Mouse (Mus musculus) embryonic facial prominence, embryonic 14.5 days (tissue): ENCODE data around the gene Wbp2. TPM values are rescaled to one million over a fixed set of nuclear protein-coding genes. Genes with fewer than 3 reads are reported as not detected.
"Not testable (repeated sequence)": the region's sequence is repeated elsewhere in the genome, so short reads cannot be mapped to it uniquely, and the experiment has no call there.

Experiments
- ATAC-seq: fragments of 200-750 bp; cut with Nextera tagmentation; 2 replicates; pipeline ENCODE4 v1.8.0; 2017; ENCODE audit warnings: low read depth, moderate number of reproducible peaks, moderate TSS enrichment
- DNase-seq: peaks from one replicate; pipeline ENCODE4 v3.0.0-alpha.2; 2015; ENCODE audit warnings: low spot score
- H3K27ac ChIP-seq: fragments of 300-500 bp; sonication (generic); replicated peaks from 2 replicates; pipeline ENCODE4 v1.5.1; 2014; ENCODE audit warnings: low read depth, mild to moderate bottlenecking, low read length, moderate library complexity
- H3K27me3 ChIP-seq: fragments of 300-500 bp; sonication (generic); replicated peaks from 2 replicates; pipeline ENCODE4 v1.6.1; 2014; ENCODE audit warnings: low read length; ENCODE audit not compliant: control insufficient read depth, insufficient read depth
- H3K36me3 ChIP-seq: fragments of 300-500 bp; sonication (generic); 2 replicates; pipeline ENCODE4 v1.6.1; 2014; ENCODE audit warnings: low read length, mixed read lengths; ENCODE audit not compliant: control insufficient read depth, insufficient read depth
- H3K4me1 ChIP-seq: fragments of 300-500 bp; sonication (generic); 2 replicates; pipeline ENCODE4 v1.6.1; 2014; ENCODE audit warnings: antibody characterized with exemption, low read length; ENCODE audit not compliant: control insufficient read depth, insufficient read depth
- H3K4me2 ChIP-seq: fragments of 300-500 bp; sonication (generic); 2 replicates; pipeline ENCODE4 v1.6.1; 2014; ENCODE audit warnings: low read depth, mild to moderate bottlenecking, low read length, moderate library complexity, mixed read lengths
- H3K4me3 ChIP-seq: fragments of 300-500 bp; sonication (generic); 2 replicates; pipeline ENCODE4 v1.5.1; 2014; ENCODE audit warnings: low read depth, mild to moderate bottlenecking, low read length
- H3K9ac ChIP-seq: fragments of 300-500 bp; sonication (generic); 2 replicates; pipeline ENCODE4 v1.6.1; 2014; ENCODE audit warnings: low read depth, mild to moderate bottlenecking, low read length, moderate library complexity, mixed read lengths
- H3K9me3 ChIP-seq: fragments of 300-500 bp; sonication (generic); 2 replicates; pipeline ENCODE4 v1.6.1; 2016; ENCODE audit warnings: low read length; ENCODE audit not compliant: control insufficient read depth
- WGBS: fragments of 180-500 bp; shearing (Covaris S2); extraction: QIAGEN DNeasy Blood & Tissue Kit; methylation state at CpG from one replicate; pipeline ENCODE4 v1.1.7; 2014; 5-methylcytosine and 5-hydroxymethylcytosine counted together
- polyA plus RNA-seq: library from polyadenylated mRNA; unstranded; fragments of >200 nt; fragmentation: Nextera tagmentation; extraction: Ambion mirVana; gene quantifications from 2 replicates; pipeline ENCODE4 v1.2.1, GENCODE M21; 2014

Wbp2 gene
- polyA plus RNA-seq, 1 experiment from 2014 or later, result 74.9 TPM

DNA sequence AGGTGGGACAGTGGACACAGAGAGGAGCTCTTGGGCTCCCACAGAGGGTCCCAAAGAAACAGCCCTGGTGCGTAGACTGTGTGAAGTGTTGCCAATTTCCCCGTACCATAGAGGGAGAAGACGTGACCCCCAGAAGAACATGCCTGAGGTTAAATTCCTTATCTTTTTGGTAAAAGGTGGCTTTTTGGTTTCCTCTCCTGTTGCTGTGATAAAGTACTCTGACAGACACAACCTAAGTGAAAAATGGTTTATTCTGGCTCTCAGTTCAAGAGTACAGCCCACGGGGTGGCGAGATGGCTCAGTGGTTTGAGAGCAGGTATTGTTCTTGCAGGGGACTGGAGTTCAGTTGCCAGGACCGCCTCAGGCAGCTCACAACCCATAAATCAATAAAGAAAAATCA lies 12.7 kb upstream of the Wbp2 start:
- H3K27ac ChIP-seq, result no peak overlapping the region
- WGBS, result 86% methylated on average over 6 of the region's 6 CpGs

DNA sequence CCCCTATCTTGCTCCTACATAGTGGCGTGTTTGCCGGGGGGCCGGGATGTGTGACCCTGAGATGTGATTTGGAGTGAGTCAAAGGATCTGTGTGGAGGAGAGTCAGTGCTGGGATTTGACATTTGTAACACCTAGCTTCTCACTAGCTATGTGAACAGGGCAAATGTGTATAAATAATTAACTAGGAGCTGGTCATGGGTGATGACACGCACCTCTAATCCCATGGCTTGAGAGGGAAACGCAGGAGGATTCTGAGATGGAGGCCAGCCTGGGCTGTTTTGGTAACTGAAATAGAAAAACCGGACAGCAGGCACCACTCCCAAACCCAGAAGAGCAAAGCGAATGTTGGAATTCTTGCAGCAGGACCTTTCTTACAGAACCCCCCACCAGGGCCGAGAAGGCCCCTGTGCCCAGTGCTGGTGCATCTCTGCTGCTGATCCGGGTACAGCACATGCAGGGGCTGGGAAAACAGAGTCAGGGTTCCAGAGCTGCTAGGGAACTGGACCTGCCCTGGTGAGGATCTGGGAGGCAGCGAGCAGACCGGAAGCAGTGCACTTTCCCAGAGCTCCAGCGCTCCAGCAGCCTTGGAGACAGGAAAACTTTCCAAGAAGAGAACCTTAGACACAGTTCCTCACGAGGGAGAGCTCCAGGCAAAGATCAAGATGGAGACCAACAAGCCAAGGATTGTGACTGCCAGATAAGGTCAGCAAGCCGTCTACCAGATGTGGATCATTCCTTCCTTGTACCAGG lies 12.1 kb upstream of the Wbp2 start:
- Histone ChIP-seq H3K27me3 (no peaks in the 10 kb centered on the region), H3K9me3 (peaks cover 5% of the 10 kb centered on the region; the same call in 1 of the 2 replicates), H3K9ac (no peak overlapping the region), H3K27ac (peak overlapping the region; percentile 48; the same call in 1 of the 2 replicates), H3K36me3 (no peaks in the 10 kb centered on the region), H3K4me3 (no peak overlapping the region), H3K4me2 (no peak overlapping the region), H3K4me1 (peaks cover 26% of the 10 kb centered on the region)
- ATAC-seq, result no peak
- no peak for DNase-seq
- WGBS, result 72% methylated on average over 14 of the region's 14 CpGs

More for the DNA sequence above, 12.7 kb upstream of the Wbp2 start:
- H3K9me3 ChIP-seq, result peaks cover 5% of the 10 kb centered on the region; the same call in 1 of the 2 replicates
- no peak overlapping the region for H3K9ac ChIP-seq
- DNase-seq (no peak), ATAC-seq (no peak)
- H3K4me1 ChIP-seq, result peaks cover 31% of the 10 kb centered on the region
- no peak overlapping the region for H3K4me2 ChIP-seq
- no peaks in the 10 kb centered on the region for H3K27me3 ChIP-seq
- no peaks in the 10 kb centered on the region for H3K36me3 ChIP-seq
- no peak overlapping the region for H3K4me3 ChIP-seq

DNA sequence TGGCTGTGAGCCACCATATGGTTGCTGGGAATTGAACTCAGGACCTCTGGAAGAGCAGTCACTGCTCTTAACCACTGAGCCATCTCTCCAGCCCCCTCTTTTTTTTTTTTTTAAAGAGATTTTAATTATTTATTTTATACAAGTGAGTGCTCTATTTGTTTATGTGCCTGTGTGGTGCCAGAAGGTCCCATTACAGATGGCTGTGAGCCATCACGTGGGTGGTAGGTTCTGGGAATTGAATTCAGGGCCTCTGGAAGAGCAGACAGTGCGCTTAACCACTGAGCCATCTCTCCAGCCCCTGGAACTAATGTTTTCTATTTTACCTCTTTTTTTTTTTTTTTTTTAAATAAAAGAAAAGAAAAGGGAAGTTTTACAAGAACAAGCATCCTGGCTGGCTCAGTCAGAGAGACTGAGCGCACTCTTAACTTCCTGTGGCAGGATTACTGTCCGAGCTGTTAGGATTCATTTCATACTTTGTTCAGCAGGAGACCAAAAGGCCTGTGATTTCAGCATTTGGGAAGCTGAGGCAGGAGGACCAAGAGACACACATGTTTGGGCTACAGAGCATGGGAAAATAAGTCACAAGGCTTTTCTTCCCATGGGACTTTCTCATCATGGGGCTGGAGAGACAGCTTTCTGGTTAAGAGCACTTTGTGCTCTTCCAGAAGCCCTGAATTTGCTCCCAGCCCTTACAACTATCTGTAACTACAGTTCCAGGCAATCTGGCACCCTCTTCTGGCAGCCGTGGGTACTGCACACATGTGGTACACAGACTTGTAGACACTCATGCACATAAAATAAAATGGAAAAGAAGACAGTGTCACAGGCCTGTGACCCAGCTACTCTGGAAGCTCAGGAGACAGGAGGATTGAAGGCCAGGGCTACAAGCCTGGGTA lies 9.7 kb upstream of the Wbp2 start:
- H3K4me2 ChIP-seq, result no peak overlapping the region
- H3K27me3 ChIP-seq, result no peaks in the 10 kb centered on the region
- no peak overlapping the region for H3K9ac ChIP-seq
- no peak for ATAC-seq
- no peaks in the 10 kb centered on the region for H3K36me3 ChIP-seq
- 89% methylated on average over 5 of the region's 5 CpGs for WGBS
- peaks cover 5% of the 10 kb centered on the region for H3K4me1 ChIP-seq
- H3K27ac ChIP-seq, result no peak overlapping the region
- H3K9me3 ChIP-seq, result peaks cover 5% of the 10 kb centered on the region; the same call in 1 of the 2 replicates
- H3K4me3 ChIP-seq, result no peak overlapping the region
- DNase-seq, result no peak

DNA sequence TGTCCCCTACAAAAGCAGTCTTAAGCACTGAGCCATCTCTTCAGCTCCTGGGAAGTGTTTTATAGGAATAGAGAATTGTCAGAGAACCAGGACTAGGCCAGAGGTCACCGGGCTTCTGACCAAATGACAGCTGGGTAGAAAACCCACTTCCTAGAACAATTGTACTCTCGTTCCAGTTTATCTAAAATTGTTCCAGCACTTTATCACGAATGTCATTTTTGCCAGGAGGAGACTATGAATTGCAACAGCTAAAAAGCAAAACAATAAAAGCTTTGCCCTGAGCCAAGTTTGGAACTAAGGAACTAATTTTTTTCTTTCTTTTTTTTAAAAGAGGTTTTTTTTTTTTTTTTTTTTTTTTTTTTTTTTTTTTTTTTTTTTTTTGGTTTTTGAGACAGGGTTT lies 8.8 kb upstream of the Wbp2 start:
- no peaks in the 10 kb centered on the region for H3K36me3 ChIP-seq
- H3K4me3 ChIP-seq, result no peak overlapping the region
- H3K4me2 ChIP-seq, result no peak overlapping the region
- 63% methylated on average over 3 of the region's 3 CpGs for WGBS
- no peak overlapping the region for H3K27ac ChIP-seq
- H3K9ac ChIP-seq, result no peak overlapping the region
- H3K9me3 ChIP-seq, result peaks cover 5% of the 10 kb centered on the region; the same call in 1 of the 2 replicates
- no peaks in the 10 kb centered on the region for H3K27me3 ChIP-seq
- DNase-seq (no peak), ATAC-seq (no peak)
- no peaks in the 10 kb centered on the region for H3K4me1 ChIP-seq

DNA sequence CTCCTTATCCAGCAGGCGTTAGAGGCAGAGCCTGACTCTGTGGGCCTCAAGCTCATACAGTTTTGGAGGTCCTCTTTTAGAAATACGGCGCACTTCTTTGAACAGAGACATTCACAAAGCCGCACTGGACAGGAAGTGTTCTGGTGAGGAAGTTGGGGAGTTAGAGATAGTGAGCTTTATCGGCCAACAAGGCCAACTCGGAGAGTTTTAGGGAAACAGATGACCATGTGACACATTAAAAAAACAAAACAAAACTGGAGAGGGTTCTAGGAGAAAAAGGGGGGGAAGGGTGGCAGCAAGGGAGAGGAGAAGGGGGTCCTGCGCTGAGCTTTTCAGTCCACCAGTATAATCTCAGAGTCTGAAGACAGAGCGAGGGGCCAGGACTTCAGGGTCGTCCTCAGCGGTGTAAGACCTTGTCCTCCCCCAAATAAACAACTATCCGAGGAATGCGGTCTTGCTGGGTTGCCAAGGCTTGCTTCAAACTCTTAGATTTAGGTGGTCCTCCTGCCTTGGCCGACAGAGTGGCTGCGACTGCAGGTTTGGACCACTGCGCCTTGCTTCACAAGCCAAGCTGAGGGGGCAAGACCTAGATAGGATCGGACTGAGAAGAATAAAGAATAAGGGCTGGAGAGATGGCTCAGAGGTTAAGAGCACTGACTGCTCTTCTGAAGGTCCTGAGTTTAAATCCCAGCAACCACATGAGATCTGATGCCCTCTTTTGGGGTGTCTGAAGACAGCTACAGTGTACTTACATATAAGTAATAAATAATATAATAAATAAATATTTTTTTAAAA lies 7.2 kb upstream of the Wbp2 start:
- no peak for ATAC-seq
- Histone ChIP-seq H3K36me3 (no peaks in the 10 kb centered on the region), H3K27ac (no peak overlapping the region), H3K4me2 (no peak overlapping the region), H3K9ac (no peak overlapping the region), H3K4me3 (no peak overlapping the region), H3K4me1 (no peaks in the 10 kb centered on the region), H3K27me3 (no peaks in the 10 kb centered on the region), H3K9me3 (peaks cover 5% of the 10 kb centered on the region; the same call in 1 of the 2 replicates)
- 59% methylated on average over 16 of the region's 16 CpGs for WGBS
- DNase-seq, result no peak

DNA sequence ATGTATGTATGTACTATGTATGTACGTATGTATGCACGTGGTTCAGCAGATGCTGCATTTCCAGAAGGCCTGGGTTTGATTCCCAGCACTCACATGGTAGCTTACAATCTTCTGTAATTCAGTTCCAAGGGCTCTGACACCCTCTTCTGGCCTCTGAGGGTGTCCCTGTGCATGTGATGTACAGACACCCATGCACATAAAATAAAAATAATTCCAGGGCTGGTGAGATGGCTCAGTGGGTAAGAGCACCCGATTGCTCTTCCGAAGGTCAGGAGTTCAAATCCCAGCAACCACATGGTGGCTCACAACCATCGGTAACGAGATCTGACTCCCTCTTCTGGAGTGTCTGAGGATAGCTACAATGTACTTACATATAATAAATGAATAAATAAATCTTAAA lies 6.2 kb upstream of the Wbp2 start:
- WGBS, result 88% methylated on average over 6 of the region's 6 CpGs
- not testable (repeated sequence) for H3K4me3 ChIP-seq, H3K4me2 ChIP-seq, H3K9me3 ChIP-seq, ATAC-seq, H3K36me3 ChIP-seq, DNase-seq, H3K9ac ChIP-seq, H3K27me3 ChIP-seq, H3K27ac ChIP-seq, H3K4me1 ChIP-seq

DNA sequence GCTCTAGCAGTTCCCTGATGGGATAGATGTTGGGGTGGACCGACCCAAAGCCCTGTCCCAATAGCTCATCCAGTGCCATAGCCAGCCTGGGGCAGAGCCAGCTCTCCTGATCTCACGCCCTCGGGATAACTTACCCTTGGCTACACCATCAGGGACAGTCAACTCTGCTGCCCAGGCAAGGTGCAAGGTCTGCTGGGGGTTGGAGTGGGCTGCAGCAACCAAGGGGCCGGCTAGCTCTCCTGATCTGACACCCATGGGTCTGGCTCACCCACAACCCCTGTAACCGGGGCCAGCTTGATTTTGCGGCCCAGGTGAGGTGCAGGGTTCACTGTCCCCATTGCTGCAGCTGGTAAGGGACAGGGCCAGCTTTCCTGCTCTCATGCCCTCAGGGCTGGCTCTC lies 4.8 kb upstream of the Wbp2 start:
- Histone ChIP-seq H3K27me3 (no peaks in the 10 kb centered on the region), H3K4me1 (no peaks in the 10 kb centered on the region), H3K27ac (no peak overlapping the region), H3K4me3 (no peak overlapping the region), H3K9me3 (peaks cover 2% of the 10 kb centered on the region; the same call in 1 of the 2 replicates), H3K36me3 (no peaks in the 10 kb centered on the region), H3K9ac (no peak overlapping the region), H3K4me2 (no peak overlapping the region)
- 77% methylated on average over 6 of the region's 6 CpGs for WGBS
- DNase-seq, result no peak
- ATAC-seq, result no peak

DNA sequence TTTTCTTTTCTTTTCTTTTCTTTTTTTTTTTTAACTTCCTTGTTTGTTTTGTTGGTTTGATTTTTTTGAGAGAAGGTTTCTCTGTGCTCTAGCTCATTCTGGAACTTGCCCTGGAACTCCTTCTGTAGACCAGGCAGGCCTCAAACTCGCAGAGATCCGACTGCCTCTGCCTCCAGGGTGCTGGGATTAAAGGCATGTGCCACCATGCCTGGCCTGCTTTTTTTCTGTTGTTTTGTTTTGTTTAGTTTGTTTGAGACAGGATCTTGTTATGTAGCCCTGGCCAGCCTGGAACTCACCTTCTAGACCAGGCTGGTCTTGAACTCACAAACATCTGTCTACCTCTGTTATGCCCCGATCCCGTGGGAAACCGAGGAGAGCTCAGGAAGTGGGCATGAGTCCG lies 2.8 kb upstream of the Wbp2 start:
- no peaks in the 10 kb centered on the region for H3K27me3 ChIP-seq
- H3K4me3 ChIP-seq, result no peak overlapping the region
- 87% methylated on average over 6 of the region's 6 CpGs for WGBS
- H3K36me3 ChIP-seq, result no peaks in the 10 kb centered on the region
- peaks cover 12% of the 10 kb centered on the region for H3K4me1 ChIP-seq
- no peak overlapping the region for H3K4me2 ChIP-seq
- ATAC-seq (no peak), DNase-seq (no peak)
- no peak overlapping the region for H3K27ac ChIP-seq
- no peaks in the 10 kb centered on the region for H3K9me3 ChIP-seq
- no peak overlapping the region for H3K9ac ChIP-seq
